Mouse (Mus musculus) gastrocnemius, postnatal 14 days (tissue): Measurements from ENCODE around the gene Tcf7l2. TPM values are rescaled to one million over a fixed set of nuclear protein-coding genes. Genes with fewer than 3 reads are reported as not detected.

Experiments
- DNase-seq: peaks from one replicate; pipeline ENCODE4 v3.0.0; 2021; ENCODE audit warnings: mixed read lengths
- intact Hi-C: fragments of 180-260 bp; cut with DNase I; formaldehyde crosslinking; loops from one replicate; pipeline ENCODE4 v1.15.1; 2025; ENCODE audit warnings: low total_unique reads
- total RNA-seq, 2 experiments: library from RNA; stranded (reverse); gene quantifications; 2 replicates each; pipeline ENCODE4 v1.2.3; 2021

The Tcf7l2 gene
- total RNA-seq, 2 experiments from 2014 or later = 10.7 to 12.9 TPM

DNA sequence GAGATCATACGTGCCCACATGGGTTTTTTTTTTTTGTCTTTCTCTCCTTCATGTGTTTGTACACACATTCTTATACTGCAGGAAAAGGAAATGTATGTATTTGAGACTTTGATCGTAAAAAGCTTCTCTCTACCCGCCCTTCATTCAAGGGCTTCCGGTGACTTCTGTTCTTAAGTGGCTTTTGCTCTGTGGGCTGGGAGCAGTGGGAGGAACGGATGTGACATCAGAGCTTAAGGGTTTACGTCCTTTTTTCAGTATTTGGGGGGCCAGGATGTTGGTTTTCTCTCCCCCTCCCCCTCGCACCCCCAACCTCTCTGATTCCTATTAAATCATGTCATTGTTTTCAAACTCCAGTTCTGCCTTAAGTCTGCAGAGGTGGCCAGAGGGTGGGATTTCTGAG is 173.9 kb downstream of the Tcf7l2 start:
- intact Hi-C loops = no loop called here
- no peak for DNase-seq

DNA sequence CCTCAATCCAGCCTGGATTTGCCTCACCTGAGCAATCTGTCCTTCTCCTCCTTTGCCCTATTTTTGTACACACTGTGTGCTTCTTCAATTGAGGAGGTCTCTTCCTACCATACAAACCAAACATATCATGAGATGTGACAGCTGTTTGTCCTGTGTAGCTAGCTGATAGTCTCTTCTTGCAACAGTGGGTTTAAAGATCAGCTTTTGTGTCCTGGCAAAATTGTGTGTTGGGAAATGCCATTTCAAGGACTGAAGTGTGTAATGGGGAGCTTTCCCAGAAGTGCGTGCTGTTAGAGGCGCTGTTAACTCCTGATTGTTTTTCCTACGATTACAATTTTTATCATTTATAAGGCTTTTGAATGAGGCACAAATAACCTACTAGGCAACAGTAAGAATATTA is 174.6 kb downstream of the Tcf7l2 start:
- no peak for DNase-seq
- intact Hi-C loops = no loop called here

DNA sequence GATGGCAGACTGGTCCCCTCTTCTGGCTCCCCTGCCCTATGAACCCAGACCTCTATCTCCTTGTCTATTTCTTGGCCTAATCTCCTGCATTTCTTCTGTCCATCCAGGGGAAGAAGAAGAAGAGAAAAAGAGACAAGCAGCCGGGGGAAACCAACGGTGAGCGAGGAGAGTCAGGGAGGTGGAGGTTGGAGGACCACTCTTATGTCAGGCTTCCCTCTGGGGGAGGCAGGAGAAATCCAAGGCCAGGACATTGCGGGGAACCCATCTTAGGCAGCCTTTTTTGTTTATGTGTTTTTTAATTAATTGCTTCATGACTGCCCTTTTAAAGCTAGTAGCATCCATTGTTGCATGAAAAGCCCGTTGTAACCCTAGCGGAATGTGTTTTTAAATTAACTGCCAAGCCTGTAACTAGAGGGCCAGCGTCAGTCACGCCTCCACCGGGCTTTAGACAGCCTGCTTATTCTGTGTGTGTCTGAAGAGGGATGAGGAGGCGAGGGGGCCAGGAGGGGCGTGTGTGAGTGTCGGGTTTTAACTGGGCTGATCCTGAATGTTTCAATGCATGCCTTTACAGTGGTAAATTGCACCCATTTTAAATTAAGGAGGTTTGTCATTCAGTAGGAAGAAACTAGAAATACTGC is 182.3 kb downstream of the Tcf7l2 start:
- DNase-seq = no peak
- intact Hi-C loops = no loop called here

DNA sequence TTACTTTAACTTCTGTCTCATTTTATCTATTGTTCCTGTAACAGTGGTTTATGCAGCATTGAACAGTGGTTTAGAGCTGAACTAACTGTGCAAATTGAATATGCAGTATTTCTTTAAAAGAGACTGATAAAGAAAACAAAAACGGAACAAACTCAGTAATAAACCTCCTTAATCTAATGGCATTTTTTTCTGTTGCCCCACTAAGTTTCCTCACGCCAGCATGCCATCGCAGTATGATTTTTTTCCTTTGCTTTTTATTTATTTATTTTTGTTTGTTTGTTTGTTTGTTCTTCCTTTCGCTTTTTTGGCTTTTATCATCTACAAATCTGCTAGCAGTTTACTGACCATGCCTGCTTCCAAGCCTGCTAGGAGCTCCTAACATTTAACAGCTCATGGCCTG is 183.2 kb downstream of the Tcf7l2 start:
- DNase-seq = no peak
- intact Hi-C loops = no loop called here

DNA sequence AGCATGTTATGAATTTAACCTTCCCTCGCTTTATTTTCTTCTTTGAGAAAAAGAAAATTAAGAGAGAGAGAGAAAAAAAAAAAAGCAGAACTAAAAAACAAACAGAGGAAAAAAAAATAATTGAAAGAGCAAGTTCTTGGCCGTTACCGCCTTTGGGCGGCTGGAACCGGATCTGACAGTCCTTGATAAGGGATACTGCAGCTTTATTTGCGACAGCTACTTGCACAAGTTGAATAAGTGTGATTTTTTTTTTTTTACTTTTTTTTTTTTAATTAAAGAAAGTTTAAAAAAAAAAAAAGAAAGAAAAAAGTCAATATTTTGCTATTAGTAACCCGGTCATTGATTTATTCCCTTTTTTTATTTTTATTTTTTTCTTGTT is 183.8 kb downstream of the Tcf7l2 start:
- intact Hi-C loops = no loop called here
- DNase-seq = no peak

DNA sequence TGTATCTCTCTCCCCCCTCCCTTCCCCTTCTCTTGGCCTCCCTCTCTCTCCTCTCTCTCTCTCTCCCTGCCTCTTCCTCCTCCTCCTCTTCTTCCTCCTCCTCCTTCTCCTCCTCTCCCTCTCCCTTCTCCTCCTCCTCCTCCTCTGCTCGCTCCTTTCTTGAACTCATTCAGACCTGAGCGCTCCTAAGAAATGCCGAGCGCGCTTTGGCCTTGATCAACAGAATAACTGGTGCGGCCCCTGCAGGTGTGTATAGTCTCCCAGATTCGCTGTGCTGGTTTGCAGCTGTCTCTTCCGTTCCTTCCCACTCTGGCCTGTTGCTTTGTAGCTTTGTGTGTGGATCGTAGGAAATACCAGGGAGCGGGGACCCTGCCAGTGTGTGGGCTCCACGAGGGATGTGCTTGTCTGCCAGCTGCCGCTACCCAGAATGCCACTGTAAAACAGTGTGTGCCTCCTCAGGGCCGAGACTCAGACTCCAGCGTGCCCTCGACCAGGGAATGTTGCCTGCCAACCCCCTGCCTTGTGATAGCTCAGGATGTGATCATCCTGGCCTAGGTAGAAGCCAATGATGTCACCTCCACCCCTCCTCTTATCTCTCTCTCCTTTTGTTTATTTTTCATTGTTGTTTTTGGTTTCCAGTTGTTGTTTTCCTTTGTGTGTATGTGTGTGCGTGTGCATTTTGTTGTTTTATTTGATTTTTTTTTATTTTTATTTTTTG is 184.3 kb downstream of the Tcf7l2 start:
- intact Hi-C loops = no loop called here
- no peak for DNase-seq

DNA sequence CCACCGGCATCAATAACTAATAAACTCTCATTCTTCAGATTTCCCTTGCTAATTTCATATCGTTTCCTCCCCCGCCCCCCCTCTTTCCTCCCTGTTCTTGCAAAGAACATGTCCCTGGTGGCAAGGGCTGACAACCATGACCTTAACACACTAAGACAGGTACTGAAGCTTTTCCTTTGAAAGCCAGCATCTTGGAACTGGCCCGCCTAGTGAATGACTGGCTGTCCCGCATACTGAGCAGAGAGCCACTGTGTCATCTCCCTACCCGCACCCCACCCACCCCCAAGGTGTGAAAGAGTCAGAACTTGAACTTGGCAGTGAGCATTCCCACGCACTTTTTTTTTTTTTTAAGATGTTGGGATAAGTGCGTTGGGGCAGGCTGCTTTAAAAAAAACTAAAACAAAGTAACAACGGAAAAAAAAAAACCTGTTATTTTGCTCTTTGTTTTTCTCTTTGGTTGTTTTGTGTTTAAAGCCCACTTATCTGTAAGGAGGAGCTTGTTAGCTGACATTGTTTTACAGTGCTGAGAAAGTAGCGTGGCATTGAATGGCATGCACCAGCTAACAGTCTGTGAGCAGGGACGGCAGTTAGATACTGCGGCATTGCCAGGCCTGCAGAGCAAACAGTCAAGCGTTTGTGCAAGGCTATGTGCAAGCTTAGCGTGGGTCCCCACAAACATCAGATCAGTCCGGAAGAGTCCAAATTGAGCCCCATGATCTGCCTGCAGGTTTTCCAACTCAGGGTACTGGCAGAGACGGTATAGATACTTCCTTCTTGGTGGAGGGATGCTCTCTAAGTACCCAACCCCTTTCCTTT is 185.4 kb downstream of the Tcf7l2 start:
- intact Hi-C loops = no loop called here
- DNase-seq = no peak

DNA sequence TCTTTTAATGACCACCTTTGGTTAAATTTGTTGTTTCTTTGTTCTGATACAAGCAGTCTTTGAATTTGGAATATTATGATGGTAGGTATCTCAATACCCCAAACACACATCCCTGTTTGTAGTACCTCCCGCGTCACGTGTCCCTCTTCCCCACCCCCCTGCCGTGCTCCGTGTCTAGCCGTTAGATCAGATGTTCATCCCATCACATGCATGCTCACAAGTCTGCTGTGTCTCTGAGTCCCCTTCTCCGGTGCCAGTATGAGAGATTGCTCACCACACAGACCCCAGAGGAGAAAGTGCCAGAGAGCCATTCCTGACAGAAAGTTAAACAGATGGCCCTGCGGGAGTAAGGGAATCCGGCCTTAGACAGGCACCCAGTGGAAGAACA is 186.0 kb downstream of the Tcf7l2 start:
- intact Hi-C loops = no loop called here
- DNase-seq = no peak

DNA sequence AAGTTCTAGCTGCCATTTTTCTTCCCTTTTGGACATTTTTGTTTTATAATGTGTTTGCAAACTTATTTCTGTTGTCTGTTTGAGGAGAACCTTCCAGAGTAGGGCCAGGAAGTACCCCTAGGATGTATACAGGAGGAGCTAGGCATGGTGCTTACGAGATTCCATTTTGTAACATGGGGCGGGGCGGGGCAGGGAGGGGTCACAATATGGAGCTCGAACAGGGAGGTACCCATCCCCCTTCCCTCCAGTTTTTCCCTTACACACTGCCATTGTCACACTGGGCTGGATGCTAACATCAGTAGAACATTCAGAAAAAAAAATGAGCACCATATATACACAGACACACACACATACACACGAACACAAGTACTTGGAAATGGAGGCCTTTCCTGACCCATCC is 187.1 kb downstream of the Tcf7l2 start:
- intact Hi-C loops = no loop called here
- no peak for DNase-seq

DNA sequence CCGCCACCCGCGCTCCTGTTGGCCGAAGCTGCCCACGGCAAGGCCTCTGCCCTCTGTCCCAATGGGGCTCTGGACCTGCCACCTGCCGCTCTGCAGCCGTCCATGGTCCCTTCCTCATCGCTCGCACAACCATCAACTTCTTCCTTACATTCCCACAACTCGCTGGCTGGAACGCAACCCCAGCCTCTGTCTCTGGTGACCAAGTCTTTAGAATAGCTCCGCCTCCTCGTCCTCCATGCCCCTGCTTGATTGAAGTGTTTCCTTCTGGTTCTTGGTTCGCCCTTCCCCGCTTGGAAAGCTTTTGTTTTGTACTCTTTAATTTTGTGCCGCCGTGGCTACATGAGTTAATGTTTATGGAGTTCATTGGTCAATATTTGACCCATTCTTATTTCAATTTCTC is 190.0 kb downstream of the Tcf7l2 start:
- no peak for DNase-seq
- intact Hi-C loops = loop anchor here (10.0 kb wide), 1 partner anchor 93 kb away; no protein-coding TSS in a partner anchor

DNA sequence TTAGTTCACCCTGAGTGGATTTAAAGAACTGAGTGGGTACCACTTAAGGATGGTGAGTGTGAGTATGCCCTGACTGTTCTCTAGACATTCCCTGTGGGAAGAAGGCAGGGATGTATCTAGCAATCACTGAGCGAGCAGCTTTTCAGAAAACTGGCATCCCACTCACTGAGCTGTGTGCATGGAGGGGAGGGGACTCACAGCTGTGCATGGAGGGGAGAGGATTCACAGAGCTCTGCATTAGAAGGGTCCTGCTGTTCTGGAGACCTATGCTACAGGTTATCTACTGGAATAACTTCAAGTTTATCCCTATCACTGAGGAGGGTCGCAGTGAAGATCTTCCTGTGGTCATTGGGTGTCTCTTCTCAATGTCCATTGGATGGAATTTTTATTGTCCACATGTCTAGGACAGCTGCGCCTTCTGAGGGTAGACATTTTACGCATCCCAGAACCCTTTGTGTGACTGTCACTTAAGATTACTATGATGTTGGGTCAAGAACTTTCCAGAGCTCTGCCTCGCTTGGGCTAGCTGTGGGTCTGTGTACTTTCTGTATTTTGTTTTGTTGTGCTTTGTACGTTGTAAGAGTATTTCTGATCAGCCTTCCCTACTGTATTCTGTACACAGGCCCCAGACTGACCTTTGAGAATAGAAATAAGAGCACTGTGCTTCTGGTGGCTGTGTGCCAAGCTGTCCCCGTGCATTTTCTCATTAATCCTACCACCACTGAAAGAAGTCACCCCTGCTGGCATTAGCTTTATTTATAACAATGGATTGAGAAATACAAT is 192.5 kb downstream of the Tcf7l2 start:
- DNase-seq = no peak
- intact Hi-C loops = loop anchor here (10.0 kb wide), 1 partner anchor 91 kb away; no protein-coding TSS in a partner anchor

DNA sequence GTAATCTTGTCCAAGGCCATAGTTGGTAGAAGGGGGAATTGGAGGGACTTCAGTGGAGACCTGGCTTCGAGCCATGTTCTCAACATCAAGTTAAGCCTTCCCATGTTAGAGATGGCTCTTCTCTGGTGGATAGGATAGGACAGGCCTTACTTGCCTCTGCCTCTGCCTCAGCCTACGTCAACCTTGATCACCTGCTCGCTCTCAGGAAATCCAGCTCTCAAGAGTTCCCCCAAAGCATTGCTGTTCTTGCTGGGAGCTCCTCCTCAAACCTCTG is 193.0 kb downstream of the Tcf7l2 start:
- intact Hi-C loops = loop anchor here (10.0 kb wide), 1 partner anchor 90 kb away; no protein-coding TSS in a partner anchor
- no peak for DNase-seq

DNA sequence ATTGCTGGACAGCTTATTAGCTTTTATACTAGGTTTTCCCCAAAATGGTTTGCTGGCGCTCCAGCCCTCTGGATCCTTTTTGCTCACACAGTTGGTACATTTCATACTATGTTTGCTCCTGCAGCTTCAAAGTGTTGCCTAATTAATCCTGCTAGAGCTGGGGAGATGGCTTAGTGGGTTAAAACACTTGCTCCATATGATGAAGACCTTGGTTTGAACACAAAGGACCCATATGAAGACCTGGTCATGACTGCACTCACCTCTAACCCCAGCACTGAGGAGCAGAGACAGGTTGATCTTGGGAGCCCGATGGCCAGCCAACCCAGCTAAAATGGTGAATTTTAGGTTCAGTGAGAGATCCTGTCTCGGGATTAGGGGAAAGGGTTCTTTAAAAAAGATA is 195.4 kb downstream of the Tcf7l2 start:
- DNase-seq = no peak
- intact Hi-C loops = loop anchor here (10.0 kb wide), 1 partner anchor 88 kb away; no protein-coding TSS in a partner anchor

DNA sequence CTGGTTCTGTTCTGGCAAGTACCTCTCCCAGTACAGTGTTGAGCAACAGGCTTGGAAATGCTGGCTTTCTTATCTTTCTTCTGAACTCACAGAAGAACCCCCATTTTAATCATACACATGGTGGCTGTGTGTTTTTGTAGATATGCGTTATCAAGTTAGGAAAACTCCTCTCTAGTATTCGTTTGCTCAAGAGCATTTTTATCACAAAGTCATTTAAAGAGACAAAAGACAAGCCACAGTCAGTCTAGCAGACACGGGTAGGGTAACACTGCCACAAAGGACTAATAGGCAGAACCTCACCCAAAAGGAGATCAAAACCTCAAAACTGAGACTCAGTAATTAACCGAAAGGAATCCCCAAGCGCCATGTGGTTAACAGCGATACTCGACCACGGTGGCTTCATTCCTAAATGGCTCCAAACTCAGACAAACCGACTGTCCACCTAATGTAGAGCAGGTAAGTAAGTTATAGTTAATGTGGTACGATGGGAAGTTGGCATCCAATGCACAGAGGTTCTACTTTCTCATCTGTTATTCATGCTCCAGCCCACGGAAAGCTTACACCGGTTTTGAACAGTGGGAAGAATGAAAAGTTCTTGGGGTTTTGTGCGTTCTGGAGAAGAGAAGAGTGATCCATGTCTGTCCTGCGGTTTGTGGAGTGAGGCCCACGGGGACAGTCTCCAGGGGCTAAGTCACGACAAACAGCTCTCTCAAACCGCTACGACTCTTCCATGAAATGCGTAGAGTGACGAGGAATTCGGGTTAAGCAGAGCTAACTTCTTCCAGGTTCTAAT is 196.8 kb downstream of the Tcf7l2 start:
- intact Hi-C loops = loop anchor here (10.0 kb wide), 1 partner anchor 86 kb away; no protein-coding TSS in a partner anchor
- no peak for DNase-seq

DNA sequence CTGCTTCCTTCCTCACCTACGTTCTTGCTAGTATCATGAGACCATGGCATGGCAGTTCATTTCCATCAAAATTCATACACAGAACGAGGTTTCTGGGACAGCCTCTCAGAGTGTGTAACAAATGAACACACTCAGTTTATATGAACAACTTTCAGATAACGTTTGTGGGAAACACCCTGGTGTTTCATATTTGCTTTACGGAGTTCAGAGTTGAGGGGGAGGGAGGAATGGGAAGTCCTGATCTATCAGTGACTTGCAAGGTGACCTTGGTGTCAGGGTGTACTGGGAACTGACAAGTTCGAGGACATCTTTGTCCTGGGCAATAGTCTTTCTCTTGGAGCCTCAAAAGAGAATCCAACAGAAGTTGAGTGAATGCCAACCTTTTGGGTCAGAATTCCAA is 197.5 kb downstream of the Tcf7l2 start:
- intact Hi-C loops = loop anchor here (10.0 kb wide), 1 partner anchor 86 kb away; no protein-coding TSS in a partner anchor
- no peak for DNase-seq

DNA sequence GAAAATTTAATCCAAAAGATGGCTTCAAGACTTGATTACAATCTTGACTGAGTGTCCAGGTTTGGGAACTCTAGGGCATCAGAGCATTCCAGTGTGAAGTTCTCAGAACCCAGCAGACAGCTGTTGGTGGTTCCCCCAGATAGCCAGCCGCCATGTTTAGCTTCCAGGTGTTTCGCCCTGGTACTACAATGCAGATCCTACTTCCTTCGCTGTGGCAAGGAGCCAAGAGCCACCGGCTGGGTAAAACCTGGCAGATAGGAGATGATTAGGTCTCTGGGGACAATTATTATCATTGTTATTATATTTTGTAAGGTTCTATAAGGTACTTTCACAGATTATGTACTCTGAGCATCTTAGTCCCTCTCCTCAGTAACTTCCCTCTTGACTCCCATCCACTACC is 198.1 kb downstream of the Tcf7l2 start:
- intact Hi-C loops = loop anchor here (10.0 kb wide), 1 partner anchor 85 kb away; no protein-coding TSS in a partner anchor
- no peak for DNase-seq

DNA sequence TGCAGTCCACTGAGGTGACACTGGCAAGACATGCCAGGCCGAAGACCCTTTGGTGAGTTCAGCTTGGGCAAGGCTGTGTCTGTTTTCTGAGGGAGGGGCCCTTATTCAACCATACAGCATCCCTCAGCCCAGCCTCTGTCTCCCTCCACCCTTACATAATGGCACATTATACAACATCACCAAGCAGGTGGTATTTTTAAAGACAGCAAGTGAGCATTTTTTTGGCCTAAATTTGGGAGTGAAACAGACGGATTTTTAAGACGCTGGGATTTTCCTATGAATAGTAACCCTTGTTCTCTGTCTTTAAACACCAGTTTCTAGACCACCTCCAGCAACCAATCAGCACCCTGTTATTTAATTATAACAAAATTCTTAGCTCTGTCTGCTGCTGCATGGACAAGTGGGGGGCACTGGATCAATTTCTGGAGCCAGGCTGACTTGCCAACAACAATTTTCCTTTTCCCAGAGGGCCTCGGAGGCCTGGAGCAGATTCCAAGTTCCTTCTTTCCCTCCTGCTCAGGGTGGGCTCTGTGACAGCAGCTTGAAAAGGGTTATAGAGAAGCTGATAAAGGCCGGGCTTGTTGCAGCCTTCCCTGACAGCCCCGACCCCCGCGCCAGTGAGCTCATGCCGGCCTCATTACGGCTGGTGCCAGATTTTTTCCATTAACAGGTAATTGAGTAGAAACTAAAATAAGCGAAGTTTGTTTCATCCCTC is 199.1 kb downstream of the Tcf7l2 start:
- intact Hi-C loops = no loop called here
- no peak for DNase-seq
